Mouse (Mus musculus) embryonic facial prominence, embryonic 11.5 days (tissue): Measurements from ENCODE around the gene Slc9c1. TPM values are rescaled to one million over a fixed set of nuclear protein-coding genes. Genes with fewer than 3 reads are reported as not detected.
A peak's percentile ranks its signal among the peaks of the same experiment; 100 is the strongest.

Experiments used
- ATAC-seq: fragments of 200-750 bp; cut with Nextera tagmentation; replicated peaks from 2 replicates; pipeline ENCODE4 v1.8.0; 2017; ENCODE audit warnings: low read depth; ENCODE audit not compliant: insufficient number of reproducible peaks, low FRiP score, low TSS enrichment
- DNase-seq: peaks from one replicate; pipeline ENCODE4 v3.0.0-alpha.2; 2015; ENCODE audit warnings: low spot score
- H3K27ac ChIP-seq: fragments of 300-500 bp; sonication (generic); replicated peaks from 2 replicates; pipeline ENCODE4 v1.5.1; 2014; ENCODE audit warnings: mild to moderate bottlenecking, low read depth, low read length, control low read depth
- H3K27me3 ChIP-seq: fragments of 300-500 bp; sonication (generic); 2 replicates; pipeline ENCODE4 v1.6.1; 2014; ENCODE audit warnings: mild to moderate bottlenecking, low read length, moderate library complexity, mixed read lengths; ENCODE audit not compliant: control insufficient read depth, insufficient read depth
- H3K36me3 ChIP-seq: fragments of 300-500 bp; sonication (generic); replicated peaks from 2 replicates; pipeline ENCODE4 v1.6.1; 2014; ENCODE audit warnings: low read depth, mild to moderate bottlenecking, low read length, moderate library complexity, mixed read lengths; ENCODE audit not compliant: control insufficient read depth, insufficient read depth
- H3K4me1 ChIP-seq: fragments of 300-500 bp; sonication (generic); 2 replicates; pipeline ENCODE4 v1.6.1; 2014; ENCODE audit warnings: low read length, mixed read lengths; ENCODE audit not compliant: control insufficient read depth, insufficient read depth
- H3K4me2 ChIP-seq: fragments of 300-500 bp; sonication (generic); 2 replicates; pipeline ENCODE4 v1.6.1; 2014; ENCODE audit warnings: low read depth, mild to moderate bottlenecking, control low read depth, low read length, moderate library complexity
- H3K4me3 ChIP-seq: fragments of 300-500 bp; sonication (generic); 2 replicates; pipeline ENCODE4 v1.5.1; 2014; ENCODE audit warnings: low read depth, low read length, control low read depth
- H3K9ac ChIP-seq: fragments of 300-500 bp; sonication (generic); replicated peaks from 2 replicates; pipeline ENCODE4 v1.6.1; 2014; ENCODE audit warnings: mild to moderate bottlenecking, control low read depth, low read length
- H3K9me3 ChIP-seq: fragments of 300-500 bp; sonication (generic); replicated peaks from 2 replicates; pipeline ENCODE4 v1.6.1; 2016; ENCODE audit warnings: mild to moderate bottlenecking, low read length, inconsistent platforms, mixed read lengths; ENCODE audit not compliant: control insufficient read depth
- WGBS: fragments of 180-500 bp; shearing (Covaris S2); extraction: QIAGEN DNeasy Blood & Tissue Kit; methylation state at CpG from one replicate; pipeline ENCODE4 v1.1.7; 2014; 5-methylcytosine and 5-hydroxymethylcytosine counted together
- polyA plus RNA-seq: library from polyadenylated mRNA; unstranded; fragments of >200 nt; fragmentation: Nextera tagmentation; extraction: Ambion mirVana; gene quantifications from 2 replicates; pipeline ENCODE4 v1.2.1, GENCODE M21; 2014

Slc9c1 gene
- polyA plus RNA-seq, 1 experiment from 2014 or later: not detected

DNA sequence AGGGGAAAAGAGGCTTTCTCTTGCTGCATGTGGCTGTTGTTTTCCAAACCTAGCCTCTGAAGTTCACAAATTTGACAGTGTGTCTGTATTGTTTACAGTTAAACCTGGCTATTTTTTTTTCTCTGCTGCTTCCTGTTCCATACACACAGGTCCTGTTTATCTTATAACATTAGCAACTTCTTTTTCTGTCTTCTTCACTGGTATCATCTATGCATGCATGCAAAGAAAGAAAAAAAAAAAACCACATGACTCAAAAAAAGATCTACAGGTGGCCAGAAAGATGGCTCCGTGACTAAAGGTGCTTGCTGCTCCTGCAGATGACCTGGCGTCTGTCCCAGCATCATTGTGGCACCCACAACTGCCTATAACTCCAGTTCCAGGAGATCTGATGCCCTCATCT, 90.2 kb downstream of the Slc9c1 start:
- Histone ChIP-seq H3K36me3 (no peaks in the 10 kb centered on the region), H3K9me3 (no peaks in the 10 kb centered on the region), H3K27ac (no peak overlapping the region), H3K4me1 (no peaks in the 10 kb centered on the region), H3K4me3 (no peak overlapping the region), H3K4me2 (no peak overlapping the region), H3K9ac (no peak overlapping the region), H3K27me3 (no peaks in the 10 kb centered on the region)
- DNase-seq (no peak), ATAC-seq (no peak)
- 76% methylated on average over 2 of the region's 2 CpGs for WGBS

DNA sequence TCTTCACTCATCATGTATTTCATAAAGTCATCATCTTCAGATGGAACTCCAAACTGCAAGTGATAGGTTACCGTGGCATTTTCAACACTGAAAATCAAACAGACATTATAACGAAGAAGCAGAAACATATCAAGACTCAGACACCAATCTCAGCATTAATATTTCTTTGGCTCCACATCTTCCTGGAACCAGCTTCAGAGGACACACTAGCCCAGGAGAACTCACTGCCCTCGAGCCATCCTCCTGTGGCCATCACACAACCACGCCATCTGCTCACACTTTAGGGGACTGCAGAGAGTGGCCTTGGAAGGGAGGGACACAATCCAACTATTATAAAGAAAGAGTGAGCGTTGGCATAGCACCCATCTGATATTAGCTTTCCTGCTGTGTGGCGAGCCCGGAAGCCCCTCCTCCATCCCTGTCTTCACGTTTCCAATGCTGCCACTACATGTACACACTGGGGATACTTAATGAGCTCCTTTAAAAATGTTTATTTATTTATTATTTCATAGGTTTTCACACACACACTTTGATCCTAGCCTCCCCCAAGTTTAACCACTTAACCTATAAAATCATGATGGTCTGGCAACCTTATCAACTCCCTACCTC, 94.5 kb downstream of the Slc9c1 start:
- WGBS: 72% methylated on average over 8 of the region's 8 CpGs

DNA sequence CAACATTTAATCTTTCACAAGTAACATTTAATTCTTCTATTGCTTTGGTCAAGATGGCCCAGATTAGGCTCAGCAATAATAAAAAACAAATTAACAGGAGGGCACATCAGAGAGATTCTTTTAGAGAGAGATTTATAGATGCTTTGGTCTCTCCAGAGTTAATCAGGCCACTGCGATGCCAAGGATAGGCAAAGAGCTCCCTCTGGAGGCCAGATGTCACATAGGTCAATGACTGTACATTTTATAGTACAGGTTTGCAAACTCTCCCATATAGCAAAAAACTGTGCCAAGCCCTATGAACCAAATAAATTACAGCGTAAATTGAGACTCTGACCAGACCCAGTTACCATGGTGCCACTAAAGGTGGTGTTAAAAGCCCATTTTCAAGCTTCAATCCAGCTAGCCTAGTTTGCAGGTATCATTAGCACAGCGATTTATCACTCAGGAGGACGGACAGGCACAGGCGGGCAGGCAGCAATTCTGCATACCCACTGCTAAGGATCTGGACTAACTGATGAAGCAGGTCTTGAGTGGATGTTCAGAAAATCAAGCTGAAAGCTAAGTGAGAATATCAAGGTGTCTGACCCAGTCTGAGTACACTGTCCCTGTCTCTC, 95.3 kb downstream of the Slc9c1 start:
- H3K4me1 ChIP-seq: no peaks in the 10 kb centered on the region
- WGBS: 53% methylated on average over 5 of the region's 5 CpGs
- H3K36me3 ChIP-seq: no peaks in the 10 kb centered on the region
- no peak overlapping the region for H3K27ac ChIP-seq
- ATAC-seq: 0 out of 2 replicates have a peak, but pooled peaks have one; percentile 44
- no peak overlapping the region for H3K4me2 ChIP-seq
- H3K9me3 ChIP-seq: no peaks in the 10 kb centered on the region
- H3K27me3 ChIP-seq: no peaks in the 10 kb centered on the region
- H3K4me3 ChIP-seq: no peak overlapping the region
- peak; percentile 82 for DNase-seq
- no peak overlapping the region for H3K9ac ChIP-seq

More for the DNA sequence above, 94.5 kb downstream of the Slc9c1 start:
- no peaks in the 10 kb centered on the region for H3K36me3 ChIP-seq
- no peak overlapping the region for H3K9ac ChIP-seq
- H3K4me3 ChIP-seq: no peak overlapping the region
- no peak overlapping the region for H3K27ac ChIP-seq
- H3K4me1 ChIP-seq: no peaks in the 10 kb centered on the region
- H3K9me3 ChIP-seq: no peaks in the 10 kb centered on the region
- DNase-seq (no peak), ATAC-seq (peak; percentile 23; the same call in 1 of the 2 replicates)
- H3K4me2 ChIP-seq: no peak overlapping the region
- H3K27me3 ChIP-seq: no peaks in the 10 kb centered on the region

DNA sequence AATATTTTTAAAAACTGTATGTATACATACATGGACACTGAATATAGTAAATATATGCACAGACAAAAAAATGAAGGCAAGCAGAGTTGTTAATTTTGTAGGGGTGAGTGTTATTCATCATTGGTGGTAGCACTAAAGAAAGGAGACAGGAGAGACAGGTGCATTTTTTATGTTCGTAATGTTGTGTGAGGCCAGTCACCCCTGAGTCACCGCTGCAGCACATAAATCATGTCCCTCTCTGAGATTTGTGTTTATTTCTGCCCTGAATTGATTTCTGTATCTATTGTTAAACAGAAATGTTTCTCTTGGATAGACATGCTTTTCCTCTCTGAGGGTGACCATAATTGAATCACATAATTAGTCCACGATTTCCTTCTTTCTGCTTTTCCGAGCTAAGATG, 97.3 kb downstream of the Slc9c1 start:
- H3K9ac ChIP-seq: no peak overlapping the region
- no peaks in the 10 kb centered on the region for H3K36me3 ChIP-seq
- H3K4me1 ChIP-seq: no peaks in the 10 kb centered on the region
- no peak for DNase-seq
- H3K27ac ChIP-seq: no peak overlapping the region
- no peak overlapping the region for H3K4me3 ChIP-seq
- H3K27me3 ChIP-seq: no peaks in the 10 kb centered on the region
- no peak overlapping the region for H3K4me2 ChIP-seq
- 82% methylated on average over 4 of the region's 4 CpGs for WGBS
- ATAC-seq: no peak
- H3K9me3 ChIP-seq: no peaks in the 10 kb centered on the region

DNA sequence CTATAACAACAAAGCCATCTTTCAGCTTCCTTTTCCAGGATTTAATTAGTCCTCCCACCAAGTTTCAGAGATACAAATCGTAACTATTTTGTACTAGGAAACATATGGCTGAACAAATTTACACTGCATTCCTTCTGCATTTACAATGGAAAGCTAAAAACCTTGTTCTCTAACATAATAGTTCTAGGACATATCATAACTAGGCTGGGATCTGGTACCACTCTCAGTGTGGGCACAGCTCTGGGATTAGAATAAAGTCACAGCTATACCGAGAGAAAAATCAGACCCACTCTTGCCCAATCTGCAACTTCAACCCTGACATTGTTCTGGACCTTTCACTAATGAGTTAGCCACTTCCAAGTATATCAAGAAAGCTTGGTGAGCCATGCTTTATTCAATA, 100.7 kb downstream of the Slc9c1 start:
- Histone ChIP-seq H3K4me2 (no peak overlapping the region), H3K36me3 (no peaks in the 10 kb centered on the region), H3K27me3 (no peaks in the 10 kb centered on the region), H3K27ac (no peak overlapping the region), H3K9me3 (no peaks in the 10 kb centered on the region), H3K9ac (no peak overlapping the region), H3K4me3 (no peak overlapping the region), H3K4me1 (no peaks in the 10 kb centered on the region)
- DNase-seq (no peak), ATAC-seq (no peak)
- WGBS: 85% methylated on average over 2 of the region's 2 CpGs

DNA sequence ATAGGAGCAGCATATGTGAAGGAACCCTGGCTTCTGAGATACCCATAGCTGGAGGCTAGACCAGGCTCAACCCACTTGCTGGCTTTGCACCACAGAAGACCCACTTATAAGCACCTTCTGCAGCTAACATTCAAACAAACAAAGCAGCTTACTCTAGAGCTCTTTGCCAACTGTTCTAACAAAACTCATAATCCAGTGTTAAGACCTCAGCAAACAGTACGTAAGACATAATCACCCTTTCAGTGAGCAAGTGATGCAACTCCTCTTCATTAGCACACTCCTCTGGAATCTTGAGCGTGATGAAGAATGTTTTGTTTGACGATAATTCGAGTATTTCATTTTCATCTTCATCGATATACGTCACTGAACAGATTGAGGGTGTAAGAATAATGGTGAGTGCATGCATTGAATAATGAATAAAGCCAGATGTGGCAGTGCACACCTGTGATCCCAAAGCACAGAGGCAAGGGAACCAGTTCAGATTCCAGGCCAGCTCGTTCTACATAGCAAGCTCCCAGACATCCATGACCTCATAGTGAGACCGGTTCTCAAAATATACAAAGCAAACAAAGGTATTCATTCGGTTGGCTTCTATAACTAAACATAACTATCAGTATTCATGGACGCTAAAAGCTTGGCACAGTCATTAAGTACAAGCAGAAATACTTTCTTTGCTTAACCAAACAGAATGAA, 105.1 kb downstream of the Slc9c1 start:
- H3K36me3 ChIP-seq: no peaks in the 10 kb centered on the region
- no peaks in the 10 kb centered on the region for H3K4me1 ChIP-seq
- H3K9me3 ChIP-seq: no peaks in the 10 kb centered on the region
- no peak overlapping the region for H3K4me2 ChIP-seq
- WGBS: 77% methylated on average over 10 of the region's 10 CpGs
- no peak overlapping the region for H3K27ac ChIP-seq
- H3K9ac ChIP-seq: no peak overlapping the region
- DNase-seq: no peak
- H3K4me3 ChIP-seq: no peak overlapping the region
- no peaks in the 10 kb centered on the region for H3K27me3 ChIP-seq
- ATAC-seq: no peak

DNA sequence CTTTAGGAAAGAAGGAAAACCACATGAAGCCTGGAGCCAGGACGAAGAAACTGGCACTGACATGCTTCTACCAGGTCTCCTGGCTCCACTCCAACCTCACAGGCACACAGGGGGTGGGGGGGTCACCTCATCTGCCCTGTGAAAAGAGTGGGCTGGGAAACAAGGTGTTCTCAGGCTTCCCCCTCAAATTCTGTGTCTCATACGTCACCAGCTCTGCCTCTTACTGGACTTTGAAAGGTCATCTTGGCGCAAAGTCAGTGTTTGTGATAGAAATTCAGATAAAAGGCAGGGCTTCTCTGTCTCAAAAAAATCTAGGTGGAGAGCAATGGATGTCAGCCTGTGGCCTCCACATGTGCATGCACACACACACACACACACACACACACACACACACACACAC, 106.2 kb downstream of the Slc9c1 start:
- WGBS: 64% methylated on average over 3 of the region's 3 CpGs
- no peak overlapping the region for H3K27ac ChIP-seq

DNA sequence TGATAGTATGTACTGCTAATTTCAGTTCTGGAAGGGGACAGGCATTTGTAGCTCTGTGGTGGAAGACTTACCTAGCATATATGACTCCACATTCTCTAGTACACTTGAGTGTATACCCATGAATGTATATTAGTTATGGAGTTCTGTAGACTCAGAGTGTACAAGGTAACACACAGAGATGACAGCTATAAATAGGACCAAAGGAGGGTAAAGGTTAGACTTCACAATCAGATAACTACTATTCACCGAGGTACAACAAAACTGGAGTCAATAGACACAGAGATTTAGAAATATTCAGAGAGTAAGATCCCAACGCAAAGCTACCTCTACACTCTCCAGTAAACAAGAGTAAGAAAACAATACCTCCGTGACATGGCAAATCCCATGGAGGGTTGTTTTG, 108.8 kb downstream of the Slc9c1 start:
- Histone ChIP-seq H3K36me3 (no peaks in the 10 kb centered on the region), H3K4me2 (no peak overlapping the region), H3K9ac (no peak overlapping the region), H3K27me3 (no peaks in the 10 kb centered on the region), H3K27ac (no peak overlapping the region), H3K4me3 (no peak overlapping the region), H3K4me1 (no peaks in the 10 kb centered on the region), H3K9me3 (no peaks in the 10 kb centered on the region)
- no peak for ATAC-seq
- DNase-seq: no peak
- WGBS: 86% methylated on average over 3 of the region's 3 CpGs

More for the DNA sequence above, 106.2 kb downstream of the Slc9c1 start:
- no peak for DNase-seq
- Histone ChIP-seq H3K4me3 (no peak overlapping the region), H3K4me1 (no peaks in the 10 kb centered on the region), H3K36me3 (no peaks in the 10 kb centered on the region), H3K4me2 (no peak overlapping the region), H3K9me3 (no peaks in the 10 kb centered on the region), H3K9ac (no peak overlapping the region), H3K27me3 (no peaks in the 10 kb centered on the region)
- ATAC-seq: no peak
